Mouse (Mus musculus): ENCODE data around the gene Gm5039.
"Not testable (repeated sequence)": the region's sequence is repeated elsewhere in the genome, so short reads cannot be mapped to it uniquely, and the experiment has no call there.

Gm5039 gene

GRCm38 (mm10) chr12:88323926-88324325, at the start of gene Gm5039:
Gene Gm5039, minus strand, starts transcription at chr12:88324026.
- not testable (repeated sequence) for DNase-seq (ENCODE audit: low spot score)

DNA sequence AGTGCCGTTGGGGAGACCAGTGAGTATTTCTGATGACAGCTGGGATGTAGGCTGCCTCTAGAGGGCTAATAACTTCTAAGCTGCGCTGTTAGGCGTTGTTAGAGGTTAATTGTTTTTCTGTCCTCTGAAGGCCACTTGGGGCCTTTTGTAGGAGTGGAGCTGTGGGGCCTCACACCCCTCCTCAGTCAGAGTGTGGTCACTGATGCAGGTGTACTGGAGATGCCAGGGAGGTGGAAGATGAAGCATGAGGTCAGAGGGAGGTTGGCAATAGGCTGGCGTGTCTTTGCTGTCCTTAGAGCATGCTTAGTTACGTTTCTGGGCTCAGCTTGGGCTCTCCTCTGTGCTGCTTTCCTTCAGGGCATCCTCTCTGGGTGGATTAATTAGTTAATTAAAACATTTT, 48.2 kb upstream of the Gm5039 start:
- no peak for DNase-seq (ENCODE audit: low spot score)

GRCm38 (mm10) chr12:88370321-88370720, 46.5 kb upstream of the Gm5039 start:
- DNase-seq (ENCODE audit: low spot score) = not testable (repeated sequence)

DNA sequence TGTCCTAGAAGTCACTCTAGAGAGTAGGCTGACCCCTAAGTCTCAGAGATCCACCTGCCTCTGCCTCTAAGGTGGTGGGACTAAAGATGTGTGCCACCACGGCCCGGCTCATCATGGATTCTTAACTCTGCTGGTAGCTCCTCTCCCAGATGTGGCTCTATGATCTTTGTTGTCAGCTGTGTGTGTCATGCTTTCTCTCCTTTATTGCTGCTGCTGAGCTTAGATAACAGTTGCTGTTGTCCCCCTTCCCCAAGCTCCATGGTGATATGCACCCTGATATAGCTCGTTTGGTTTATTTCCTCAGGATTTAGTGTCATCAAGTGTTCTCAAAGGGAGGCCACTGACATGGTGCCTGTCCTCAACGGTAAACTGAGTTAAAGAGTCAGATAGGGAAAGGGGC, 45.9 kb upstream of the Gm5039 start:
- not testable (repeated sequence) for DNase-seq (ENCODE audit: low spot score)

GRCm38 (mm10) chr12:88368618-88369017, 44.8 kb upstream of the Gm5039 start:
- DNase-seq (ENCODE audit: low spot score) = no peak

- no peak for DNase-seq (ENCODE audit: low spot score)
Observed at GRCm38 (mm10) chr12:88367673-88368072, 43.8 kb upstream of the Gm5039 start.

DNA sequence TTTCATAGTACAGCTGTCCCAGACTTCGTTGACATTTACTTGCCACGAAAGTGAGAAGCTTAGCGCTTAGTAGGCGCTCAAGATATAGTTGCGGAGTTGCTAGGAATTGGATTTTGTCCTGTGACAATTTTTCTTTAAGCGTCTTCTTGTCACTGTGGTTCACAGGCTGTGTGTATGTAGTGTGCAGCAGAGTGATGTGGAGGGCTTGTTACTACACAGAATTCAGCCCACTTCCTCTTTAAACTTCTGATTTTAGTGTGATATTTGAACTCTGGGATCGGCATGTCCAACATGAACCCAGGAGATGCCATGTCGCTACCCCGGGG, 37.3 kb upstream of the Gm5039 start:
- DNase-seq (ENCODE audit: low spot score) = no peak

DNA sequence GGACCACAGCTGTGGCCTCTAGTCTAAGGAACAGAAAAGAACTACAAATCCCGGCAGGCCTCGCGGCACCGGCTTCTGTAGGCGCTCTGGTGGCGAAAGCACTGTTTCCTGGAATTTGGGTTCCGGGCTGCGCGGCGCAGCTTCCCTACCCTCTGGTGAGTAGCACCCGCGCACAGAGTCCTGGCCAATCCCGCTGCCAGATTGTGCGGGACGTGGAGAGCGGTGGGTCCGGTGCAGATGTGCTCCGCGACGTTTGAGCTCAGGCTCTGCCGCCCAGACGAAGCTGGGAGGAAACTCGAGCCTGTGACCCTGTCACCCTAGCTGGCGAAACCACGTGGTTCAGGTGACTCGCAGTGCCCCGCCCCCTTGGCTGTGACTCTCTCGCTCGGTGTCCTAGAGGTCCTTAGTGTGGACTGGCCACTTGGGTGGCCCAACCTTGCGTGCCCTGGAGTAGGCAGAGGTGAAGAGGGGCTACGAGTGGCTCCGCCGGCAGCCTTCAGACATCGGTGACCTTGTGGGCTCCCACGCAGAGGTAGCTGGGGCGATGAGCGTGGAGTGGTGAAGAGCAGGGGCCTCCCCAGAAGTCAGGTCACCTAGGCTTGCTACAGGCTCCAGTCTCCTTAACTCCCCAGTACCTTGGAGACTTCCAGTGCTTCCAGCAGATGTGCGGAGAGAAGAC, 36.8 kb upstream of the Gm5039 start, which contains the start of gene Adck1:
Gene Adck1 (plus strand): TSS at position 114 of the 679 bp plus-strand sequence.
- peak; percentile 80 for DNase-seq (ENCODE audit: low spot score)

DNA sequence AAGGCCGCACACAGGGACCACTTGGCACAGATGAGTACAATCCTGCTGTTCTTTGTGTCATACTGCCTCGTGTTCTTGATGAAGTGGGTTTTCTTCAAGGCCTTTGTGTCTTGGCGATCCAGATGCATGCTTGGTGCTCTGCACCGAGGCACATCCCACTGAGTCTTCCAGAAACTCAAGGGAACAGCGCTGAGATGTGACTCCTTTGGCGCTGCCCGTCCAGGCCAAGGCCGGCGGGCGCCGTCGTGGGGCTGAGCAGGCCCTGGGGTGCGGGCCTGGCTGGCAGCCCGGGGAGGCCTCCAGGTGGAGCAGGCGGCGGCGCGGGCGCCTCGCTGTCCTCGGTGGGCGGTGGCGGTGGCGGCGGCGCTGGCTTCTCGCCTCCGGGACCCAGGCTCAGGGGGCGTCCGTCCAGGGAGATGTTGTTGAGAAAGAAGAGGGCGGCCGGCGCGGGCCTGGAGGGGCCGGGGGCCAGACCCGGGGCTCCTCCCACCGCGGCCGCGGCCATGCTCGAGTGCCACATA, 30.4 kb upstream of the Gm5039 start:
- no peak for DNase-seq (ENCODE audit: low spot score)

DNA sequence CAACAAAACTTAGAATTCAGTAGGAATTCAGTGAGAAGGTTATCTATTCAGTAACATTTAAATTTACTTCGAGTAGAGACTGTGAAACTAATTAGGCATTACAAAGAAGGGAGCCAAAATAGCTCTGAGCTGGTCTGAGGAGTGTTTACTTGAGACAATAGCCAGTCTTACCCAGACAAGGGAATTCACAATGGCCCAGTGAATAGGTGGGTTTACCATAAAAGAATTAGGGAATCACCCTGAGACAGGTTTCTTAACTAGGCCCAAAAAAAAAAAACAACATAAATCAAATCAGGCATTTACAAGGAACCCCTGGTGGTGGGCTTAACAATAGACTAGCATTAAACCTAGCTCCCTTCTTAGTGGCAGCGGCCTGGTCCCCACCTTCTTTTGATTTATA, 17.5 kb upstream of the Gm5039 start:
- not testable (repeated sequence) for DNase-seq (ENCODE audit: low spot score)

GRCm38 (mm10) chr12:88336662-88337413, 13.0 kb upstream of the Gm5039 start:
- not testable (repeated sequence) for DNase-seq (ENCODE audit: low spot score)

- DNase-seq (ENCODE audit: low spot score) = no peak
Observed at GRCm38 (mm10) chr12:88314556-88314955, 9.3 kb downstream of the Gm5039 start.

DNA sequence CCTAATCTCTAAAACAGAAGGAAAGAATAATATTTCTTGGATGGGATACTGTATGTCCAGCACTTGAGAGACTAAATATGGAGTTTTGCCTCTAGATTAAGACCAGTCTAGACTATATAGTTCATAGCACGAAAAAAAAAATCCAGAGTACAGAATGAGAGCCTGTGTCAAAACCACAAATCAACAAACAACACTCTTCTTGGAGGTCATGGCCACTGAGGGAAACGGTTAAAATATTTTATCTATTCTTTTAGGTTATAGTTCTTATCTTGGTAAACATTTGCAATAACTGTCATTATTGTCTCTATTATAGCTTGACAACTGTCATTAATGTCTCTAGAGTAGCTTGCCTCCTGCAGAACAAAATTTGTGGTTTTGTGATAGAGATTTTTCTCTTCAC, 26.7 kb downstream of the Gm5039 start:
- not testable (repeated sequence) for DNase-seq (ENCODE audit: low spot score)

DNA sequence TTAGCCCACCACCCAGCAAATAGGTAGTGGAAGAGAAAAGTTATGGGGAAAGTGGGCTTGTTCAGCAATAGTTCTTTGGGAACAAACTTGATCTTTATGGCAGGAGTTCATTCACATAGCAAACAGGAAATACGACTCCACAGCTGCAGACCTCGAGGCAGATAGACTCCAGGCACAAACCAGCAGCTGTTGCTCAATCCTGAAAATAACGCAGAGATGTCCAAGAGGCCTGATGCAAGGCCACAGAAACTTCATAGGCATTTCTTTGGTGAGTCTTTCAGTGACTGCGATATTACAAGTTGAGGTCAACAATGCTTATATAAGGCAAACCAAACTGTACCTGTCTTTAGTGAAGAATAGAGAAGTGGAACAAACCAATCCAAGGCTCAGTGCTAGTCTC, 30.7 kb downstream of the Gm5039 start:
- not testable (repeated sequence) for DNase-seq (ENCODE audit: low spot score)

DNA sequence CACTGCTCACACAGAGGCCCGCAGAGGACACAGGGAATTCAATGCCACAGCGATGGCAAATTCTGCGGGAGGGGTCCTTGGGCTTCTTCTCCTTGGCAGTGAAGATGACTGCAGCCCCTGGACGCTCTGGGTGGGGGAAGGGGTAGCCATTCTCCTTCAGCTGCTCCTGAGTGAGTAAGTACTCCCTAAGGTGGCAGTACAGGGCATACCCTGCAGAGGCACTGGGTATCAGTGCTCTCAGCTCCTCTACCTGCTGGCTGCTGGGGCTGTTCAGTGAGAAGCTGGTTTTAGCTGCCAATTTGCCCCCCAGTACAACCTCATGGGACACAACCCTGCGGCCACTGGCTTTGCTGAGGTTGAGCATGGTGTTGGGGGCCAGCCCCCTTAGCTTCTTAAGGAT, 38.6 kb downstream of the Gm5039 start:
- DNase-seq (ENCODE audit: low spot score) = not testable (repeated sequence)

GRCm38 (mm10) chr12:88274400-88274799, 49.4 kb downstream of the Gm5039 start, which contains the start of gene Gm5662:
Gene Gm5662, minus strand, starts transcription at chr12:88274500.
- DNase-seq (ENCODE audit: low spot score) = not testable (repeated sequence)
